Mouse (Mus musculus): ENCODE results near the gene Marveld3.
A peak's percentile ranks its signal among the peaks of the same experiment; 100 is the strongest.

The Marveld3 gene

DNA sequence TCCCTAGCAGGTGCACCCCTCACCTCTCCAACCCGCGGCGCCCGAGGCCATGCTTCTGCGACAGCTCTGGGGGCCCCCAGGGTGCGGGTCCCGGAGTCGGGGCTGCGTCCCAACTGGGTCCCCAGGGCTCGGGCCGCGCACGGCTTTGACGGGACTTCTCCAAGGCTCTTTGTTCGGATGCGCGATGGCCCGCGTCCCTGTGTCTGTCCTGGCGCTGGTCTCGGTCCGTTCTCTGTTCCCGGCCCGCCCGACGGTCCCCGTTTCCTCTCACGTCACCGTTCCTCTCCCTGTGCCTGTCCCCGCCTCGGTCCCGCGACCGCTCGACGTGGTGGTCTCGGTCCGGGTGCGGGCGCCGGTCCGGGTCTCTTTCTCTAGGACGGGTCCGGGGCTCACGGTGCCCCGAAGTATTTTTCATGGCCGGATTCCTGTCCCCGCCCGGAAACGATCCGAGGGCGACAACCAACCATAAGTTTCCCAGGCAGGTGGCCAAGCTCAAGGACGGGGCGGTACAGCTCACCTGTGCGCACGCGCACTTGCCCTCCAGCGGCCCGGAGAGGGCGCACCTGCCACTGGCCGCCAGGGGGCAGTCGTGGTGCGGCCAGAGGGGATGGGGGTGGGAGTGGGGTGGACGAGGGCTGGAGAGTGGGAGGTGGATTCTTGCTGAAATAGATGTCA is at the start of gene Marveld3:
TSS of gene Marveld3 (minus strand) at position 511 of the 675 bp plus-strand sequence.
- peak; percentile 14 for DNase-seq (ENCODE audit: low spot score)

DNA sequence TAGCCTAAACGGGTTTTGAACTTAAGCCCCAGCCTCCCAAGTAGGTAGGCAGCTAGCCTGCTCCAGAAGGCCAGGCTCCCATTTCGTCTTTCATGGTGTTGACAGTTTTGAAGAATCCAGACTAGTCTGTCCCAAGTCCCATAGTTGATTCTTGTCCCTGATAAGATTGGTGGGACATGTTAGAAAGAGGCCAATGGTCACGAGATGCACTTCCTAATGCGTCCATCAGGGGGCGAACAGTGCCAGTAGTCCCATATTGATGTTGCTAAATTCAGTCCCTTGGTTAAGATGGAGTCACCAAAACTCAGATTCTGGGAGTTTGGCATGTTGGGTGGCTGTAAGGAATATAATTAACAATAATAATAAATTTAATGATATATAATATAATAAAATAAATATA is 48.9 kb upstream of the Marveld3 start:
- DNase-seq (ENCODE audit: low spot score): peak; percentile 10

DNA sequence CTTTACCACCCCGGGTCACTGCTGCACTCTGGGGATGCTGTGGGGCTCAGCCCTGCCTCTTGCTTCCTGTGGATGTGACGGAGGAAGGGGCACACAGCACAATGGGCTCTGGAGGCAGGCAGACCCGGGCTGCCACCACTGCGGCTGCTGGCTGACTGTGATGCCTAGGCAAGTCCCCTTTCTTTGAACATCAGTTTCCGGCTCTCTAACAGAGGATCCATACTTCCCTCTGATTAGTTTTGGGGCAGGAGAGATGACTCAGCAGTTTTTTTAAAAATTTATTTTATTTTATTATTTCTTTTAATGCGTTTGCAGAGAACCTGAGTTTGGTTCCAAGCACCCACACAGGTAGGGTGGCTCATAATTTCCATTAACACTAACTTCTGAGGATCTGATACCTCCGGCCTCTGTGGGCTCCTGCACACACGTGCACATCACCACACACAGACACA is 47.0 kb upstream of the Marveld3 start:
- DNase-seq (ENCODE audit: low spot score): no peak

DNA sequence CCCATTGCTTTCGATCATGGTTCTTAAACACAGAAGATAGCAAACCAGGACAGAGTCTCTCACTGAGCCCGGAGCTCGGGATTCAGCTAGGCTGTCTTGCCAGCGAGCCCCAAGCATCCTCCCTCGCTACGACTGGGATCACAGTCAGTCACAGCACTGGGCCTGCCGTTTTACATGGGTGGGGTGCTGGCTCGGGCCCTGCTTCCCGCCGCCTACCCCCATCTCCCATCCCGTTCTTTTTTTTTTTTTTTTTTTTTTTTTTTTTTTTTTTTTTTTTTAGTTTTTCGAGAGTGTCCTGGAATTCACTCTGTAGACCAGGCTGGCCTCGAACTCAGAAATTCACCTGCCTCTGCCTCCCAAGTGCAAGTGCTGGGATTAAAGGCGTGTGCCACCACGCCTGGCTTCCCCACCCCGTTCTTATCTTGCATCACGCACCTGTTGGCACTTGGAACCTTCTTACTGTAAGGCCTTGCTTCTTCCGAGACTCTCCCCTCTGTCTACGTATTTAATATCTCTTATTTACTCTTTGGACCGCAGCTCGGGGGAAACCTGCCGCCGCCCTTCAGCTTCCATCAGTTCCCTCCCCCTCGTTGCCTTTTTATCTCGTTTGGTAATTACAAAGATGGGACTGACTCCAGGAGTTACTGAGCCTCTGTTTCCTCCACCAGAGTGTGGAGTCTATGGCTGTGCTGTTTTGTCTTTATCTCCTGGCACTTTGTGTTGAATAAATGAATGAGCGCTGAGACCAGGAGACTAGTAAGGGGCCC is 46.4 kb upstream of the Marveld3 start:
- DNase-seq (ENCODE audit: low spot score): no peak

DNA sequence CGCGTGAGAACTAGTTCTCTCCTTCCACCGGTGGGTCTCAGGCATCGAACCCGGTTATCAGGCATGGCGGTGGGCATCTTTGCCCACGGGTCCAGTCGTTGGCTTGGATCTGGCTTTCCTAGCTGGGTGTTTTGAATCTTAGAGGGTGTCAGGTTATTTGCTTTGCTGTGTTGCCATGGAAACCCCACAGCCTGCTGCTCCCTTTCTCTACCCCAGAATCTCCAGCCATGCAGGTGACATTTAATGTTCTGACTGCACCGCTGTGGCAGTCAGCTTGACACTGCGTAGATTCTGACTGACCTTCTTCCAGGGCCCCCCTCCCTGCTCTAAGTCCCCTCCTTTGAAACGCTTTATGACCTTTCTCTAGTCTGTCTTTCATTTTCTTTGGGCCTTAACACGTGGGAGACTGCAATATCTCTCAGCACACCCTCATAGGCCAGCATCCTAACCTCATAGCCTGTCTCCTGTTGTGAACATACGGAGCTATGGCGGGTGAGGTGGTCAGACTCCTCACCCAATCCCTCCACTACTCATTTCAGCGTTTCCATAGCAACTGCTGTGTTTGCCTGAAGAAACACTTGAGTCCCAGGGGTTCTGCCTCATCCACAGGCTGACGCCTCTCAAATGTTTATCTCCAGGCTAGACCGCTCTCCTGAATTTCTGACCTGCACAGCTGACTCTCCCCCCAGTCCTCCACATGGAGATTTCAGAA is 44.5 kb upstream of the Marveld3 start:
- DNase-seq (ENCODE audit: low spot score): no peak

DNA sequence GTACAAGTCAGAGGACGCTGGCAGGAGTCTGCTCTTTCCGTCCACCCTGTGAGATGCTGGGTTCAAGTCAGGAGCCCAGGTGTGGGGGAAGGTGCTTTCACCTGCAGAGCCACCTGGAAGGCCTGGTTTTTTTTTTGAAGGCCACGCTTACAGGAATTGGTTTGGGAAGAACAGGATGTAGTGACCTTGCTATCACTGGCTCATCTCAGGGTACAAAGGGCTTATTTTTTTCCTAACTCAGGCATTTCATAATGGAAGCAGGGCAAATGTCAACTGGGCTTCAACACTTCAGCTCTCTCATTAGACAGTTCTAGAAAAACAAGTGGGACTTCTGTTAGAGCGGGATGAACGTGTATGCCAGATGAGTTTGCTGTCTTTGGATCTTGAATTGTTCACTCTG is 42.3 kb upstream of the Marveld3 start:
- DNase-seq (ENCODE audit: low spot score): no peak

DNA sequence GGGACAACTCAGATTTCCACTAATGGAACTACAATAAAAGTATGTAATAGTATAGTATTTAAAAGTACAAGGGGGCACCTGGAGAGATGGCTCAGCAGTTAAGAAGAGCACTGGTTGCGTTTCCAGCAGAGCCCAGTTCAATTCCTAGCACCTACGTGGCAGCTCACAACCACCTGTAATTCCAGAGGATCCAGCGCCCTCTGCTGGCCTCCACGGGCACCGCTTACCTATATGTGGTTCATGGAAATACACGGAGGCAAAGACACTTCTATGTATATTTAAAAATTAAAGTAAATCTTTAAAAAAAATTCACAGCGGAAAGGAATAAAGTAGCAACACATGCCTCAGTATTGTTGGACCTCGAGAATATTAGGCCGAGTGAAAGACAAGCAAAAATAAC is 41.0 kb upstream of the Marveld3 start:
- DNase-seq (ENCODE audit: low spot score): peak; percentile 6

DNA sequence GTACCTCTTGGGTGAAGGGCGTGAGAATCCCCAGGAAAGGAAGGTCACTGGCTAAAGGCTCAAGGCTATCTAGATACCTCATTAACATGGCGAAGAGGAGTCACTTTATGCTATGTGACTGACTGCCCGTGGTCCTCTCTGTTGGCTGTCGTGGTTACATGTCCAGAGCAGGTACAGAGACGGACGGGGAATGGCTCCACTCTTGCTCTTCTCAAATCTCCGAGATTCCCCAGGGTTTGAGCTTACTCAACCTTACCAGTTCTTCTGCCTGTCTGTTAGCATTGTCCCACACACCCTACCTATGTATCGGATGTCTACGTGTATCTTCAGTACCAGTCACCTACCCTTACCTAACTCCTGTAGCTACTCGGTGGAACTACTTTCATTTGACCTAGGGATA is 38.0 kb upstream of the Marveld3 start:
- DNase-seq (ENCODE audit: low spot score): no peak

DNA sequence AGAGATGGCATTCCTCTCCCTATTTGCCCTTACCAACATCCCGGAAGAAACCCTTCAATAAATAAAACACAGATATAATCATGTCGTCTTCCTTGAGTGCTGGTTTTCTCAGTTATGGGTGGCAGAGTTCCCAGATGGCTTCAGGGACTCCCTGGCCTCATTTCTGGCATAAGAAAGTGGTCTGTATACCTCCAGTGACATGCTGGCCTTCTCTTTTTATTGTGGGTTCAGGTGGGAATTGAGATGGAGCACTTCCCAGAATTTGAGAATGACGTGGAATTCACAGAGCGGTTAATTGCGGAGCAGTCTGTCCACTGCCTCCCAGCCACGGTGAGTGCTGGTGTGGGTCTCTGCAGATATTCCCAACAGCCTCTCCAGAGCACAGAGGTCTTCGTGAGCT is 36.1 kb upstream of the Marveld3 start:
- no peak for DNase-seq (ENCODE audit: low spot score)

DNA sequence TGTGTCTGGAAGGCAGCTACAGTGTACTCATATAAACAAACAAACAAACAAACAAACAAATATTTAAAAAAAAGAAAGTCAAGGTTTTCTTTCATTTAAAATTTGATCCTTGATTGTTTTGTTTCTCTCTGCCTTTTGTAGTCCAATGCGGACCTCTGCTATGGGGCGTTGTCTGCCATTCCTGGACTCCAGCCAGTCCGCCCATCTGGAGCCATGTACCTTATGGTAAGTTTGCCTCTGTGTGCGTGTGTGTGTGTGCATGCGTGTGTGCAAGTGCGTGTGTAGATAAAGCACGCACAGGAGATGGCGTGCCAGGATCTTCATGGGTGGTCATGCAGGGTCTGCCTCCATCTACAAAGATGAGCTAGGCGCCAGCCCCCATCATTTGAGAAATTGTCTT is 35.4 kb upstream of the Marveld3 start:
- no peak for DNase-seq (ENCODE audit: low spot score)

DNA sequence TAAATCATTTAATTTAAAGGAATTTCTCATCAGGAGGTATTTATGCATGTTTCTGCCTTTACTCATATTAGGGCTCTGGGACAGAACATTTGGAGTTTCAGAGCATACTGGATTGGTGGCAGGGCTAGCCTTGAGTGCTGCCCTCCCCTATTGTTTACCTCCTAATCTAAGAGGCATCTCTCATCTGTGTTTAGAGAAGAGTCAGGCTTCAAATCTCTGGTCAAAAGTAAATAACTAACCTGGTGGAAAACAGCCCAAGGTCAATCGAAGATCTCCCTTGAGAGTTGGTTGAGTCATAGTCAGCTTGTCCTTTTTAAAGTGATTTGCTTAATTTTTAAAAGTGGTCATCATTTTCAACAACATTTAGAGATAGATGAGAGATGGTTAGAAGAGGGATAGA is 30.9 kb upstream of the Marveld3 start:
- DNase-seq (ENCODE audit: low spot score): no peak

DNA sequence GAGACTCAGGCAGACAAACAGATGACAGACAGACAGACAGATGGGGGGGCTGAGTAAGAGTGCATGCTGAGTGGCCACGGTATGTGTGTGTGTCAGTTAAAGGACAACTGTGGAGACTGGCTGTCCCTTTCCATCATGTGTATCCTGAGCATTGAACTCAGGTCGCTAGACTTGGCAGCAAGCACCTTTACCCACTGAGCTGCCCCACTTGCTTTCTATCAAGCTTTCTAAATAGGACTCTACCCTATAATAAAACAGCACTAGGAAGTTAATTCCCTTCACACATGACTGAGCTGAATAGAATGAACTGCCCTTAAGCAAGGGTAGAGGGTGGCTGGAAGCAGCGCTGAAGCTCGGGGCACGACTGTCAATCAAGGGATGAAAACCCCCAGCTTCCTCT is 30.2 kb upstream of the Marveld3 start:
- DNase-seq (ENCODE audit: low spot score): no peak

DNA sequence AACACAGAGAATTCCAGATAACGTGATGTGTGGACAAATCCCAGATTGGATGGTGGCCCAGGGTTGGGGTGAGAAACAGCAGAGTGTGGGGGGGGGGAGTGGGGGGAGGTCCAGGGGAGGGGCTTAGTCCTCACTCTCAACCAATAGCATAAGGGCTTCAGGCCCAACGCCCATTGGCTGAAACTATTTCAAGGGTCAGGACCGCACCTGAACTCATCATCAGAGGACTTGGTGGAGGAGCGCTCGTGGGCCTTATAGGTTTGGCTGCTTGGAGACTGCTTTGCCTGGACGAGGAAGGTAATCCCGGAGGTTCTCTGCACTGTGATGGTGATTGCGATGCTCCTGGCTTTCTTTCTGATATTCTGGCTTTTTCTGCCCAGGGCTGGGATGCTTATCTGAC is 28.2 kb upstream of the Marveld3 start, which contains the start of gene Tat:
TSS of gene Tat (plus strand) at position 214 of the 400 bp plus-strand sequence.
- no peak for DNase-seq (ENCODE audit: low spot score)

DNA sequence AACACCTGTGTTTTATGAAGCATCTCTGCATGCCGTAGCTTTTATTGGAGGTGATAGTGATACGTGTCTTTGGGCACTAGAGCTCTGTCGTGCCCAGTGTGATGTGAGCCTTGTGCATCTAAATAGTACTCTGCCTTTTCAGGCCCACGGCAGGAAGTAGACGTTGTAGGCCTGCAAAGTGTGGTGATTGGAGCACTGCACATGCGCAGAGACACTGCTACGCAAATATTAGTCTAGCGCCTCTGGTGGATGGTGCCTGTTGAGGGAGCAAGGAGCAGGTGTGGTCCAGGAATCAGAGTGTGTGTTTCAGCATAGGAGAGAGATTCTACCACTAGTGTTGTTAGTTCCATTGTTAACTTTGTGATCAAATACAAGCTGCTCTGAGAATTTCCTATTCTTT is 27.1 kb upstream of the Marveld3 start:
- no peak for DNase-seq (ENCODE audit: low spot score)

DNA sequence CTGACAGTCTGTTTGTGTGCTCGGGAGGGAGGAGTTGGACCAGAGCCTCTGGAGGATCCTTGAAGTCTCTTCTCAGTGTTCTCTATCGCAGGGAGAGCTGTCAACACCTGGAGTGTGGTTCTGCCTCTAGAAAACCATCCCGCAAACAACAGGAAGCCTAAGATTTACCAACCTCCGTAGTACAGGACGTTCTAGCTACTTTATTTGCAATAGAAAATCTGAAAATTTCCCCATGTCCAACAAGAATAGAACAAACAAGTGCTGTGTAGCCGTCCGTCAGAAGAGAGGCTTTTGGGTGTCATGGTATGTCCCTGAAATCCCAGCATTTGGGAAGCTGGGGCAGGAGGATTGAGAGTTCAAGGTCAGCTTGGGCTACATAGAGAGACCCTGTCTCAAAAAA is 25.8 kb upstream of the Marveld3 start:
- no peak for DNase-seq (ENCODE audit: low spot score)

DNA sequence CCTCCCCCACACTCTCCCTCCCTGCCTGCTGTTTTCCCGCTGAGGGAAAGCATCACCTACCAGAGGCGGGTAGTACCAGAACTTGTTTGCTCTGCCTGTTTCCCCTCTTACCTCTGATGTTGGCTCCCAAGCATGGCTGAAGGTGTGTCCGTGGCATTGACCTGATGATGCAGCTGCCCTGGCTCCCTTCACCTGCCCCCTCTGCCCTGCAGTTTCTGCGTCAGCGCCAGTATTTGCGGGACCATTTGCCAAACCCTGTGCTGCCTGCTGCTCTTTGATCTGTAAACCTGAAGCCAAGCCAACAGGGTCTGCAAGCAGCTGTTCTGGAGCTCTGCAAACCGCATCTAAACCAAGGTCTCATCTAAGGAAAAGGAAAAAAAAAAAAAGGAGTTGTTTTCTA is 24.4 kb upstream of the Marveld3 start:
- DNase-seq (ENCODE audit: low spot score): no peak

DNA sequence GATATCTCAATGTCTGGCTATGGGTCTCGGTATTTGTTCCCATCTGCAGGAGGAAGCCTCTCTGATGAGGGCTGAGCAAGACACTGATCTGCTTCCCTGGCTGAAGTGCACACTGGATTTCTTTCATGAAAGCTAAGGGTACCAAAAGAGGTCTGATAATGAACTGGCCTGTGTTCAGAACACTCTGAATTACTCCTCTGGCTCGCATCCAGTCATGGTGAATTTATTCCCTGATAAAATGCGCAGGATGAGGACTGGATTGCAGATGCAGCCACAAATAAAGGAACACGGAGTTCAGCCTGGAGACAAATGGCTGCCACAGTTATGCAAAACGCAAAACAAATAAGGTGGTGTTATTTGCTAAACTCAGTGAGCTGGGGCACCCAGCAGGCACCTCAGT is 21.9 kb upstream of the Marveld3 start:
- no peak for DNase-seq (ENCODE audit: low spot score)

DNA sequence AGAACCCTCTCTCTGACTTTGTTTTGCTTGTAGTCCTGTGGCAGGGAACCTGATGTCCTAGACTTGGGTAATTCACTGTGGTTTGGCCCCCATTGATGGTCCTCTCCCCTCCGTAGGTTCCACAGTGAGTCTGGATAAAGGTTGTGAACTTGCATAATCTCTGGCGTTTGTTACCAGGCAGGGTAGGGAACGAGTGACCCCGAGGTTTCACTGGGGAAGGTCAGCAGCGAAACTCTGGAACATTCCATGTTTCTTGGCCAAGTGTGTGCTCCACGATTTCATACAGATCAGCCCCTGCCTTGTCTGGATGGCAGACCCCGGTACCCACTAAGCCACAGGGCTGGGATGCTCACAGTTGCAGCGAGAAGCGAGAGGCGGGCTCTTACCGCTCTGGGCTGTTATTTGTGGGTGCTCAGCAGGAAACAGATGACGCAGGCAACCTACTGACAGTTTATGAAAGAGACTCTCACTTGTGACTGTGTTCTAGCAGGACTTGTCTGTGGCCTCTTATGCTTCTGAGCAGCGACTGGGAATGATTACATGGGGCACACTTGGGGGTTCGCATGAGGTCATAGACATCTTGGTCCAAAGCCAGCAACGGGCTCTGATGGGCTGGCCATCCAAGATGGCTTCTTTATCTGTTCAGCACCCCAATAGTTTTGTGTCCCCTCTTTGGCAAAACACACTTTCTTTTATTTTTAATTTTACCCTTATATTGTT is 20.5 kb upstream of the Marveld3 start:
- DNase-seq (ENCODE audit: low spot score): no peak

DNA sequence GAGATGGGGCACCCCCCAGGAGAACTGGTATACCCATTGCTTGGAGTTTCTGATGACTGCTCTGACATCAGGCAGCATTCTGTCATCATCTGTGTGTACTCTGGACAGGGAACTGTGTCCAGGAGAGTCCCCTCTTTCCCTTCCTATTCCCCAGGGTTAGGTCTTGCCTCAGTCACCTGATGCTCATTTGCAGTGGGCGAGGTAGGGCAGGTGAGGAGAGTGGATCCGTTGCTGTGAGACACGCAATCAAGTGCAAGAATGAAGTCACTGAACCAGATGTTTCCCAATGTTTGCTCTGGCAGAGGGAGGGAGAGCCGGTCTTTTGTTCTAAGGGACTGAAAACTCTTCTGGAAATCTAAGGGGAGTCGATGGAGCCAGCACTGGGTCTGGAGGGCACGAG is 17.3 kb upstream of the Marveld3 start:
- DNase-seq (ENCODE audit: low spot score): no peak

DNA sequence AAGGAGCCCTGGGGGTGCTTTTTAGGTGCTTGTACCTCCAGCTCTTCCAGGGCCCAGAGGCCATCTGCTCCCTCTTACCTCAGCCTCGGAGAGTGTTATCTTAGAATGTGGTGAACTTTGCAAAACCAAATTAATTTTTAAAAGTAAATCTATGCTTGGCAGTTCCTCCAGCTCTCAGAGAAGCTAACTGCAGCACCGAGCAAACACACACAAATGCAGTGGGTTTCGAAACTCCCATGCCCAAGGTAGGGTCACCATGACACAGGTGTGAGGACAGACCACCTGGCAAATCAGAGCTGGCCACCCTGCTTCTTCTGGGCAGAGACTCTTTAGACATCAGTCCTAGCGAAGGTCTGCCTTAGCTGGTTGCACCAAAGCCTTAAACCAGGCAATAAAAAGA is 10.9 kb upstream of the Marveld3 start:
- no peak for DNase-seq (ENCODE audit: low spot score)

DNA sequence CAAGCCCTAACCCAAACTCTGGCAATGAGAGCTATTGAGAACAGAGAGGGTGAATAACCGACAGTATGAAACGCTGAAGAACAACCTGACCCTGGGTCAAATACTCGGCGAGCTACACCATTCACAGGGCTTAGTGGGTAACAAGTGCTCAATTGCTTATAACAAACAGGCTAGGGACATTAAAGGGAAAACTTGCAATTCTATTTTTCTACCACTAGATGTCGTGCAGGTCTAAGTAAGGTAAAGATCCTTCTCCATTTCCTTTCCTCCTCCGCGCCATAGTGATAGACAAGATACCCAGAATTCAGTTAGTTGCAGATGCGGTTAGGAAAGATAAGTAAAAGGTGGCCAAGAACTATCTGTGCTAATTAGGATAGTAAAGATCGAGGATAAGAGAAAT is 8.3 kb upstream of the Marveld3 start:
- DNase-seq (ENCODE audit: low spot score): no peak

DNA sequence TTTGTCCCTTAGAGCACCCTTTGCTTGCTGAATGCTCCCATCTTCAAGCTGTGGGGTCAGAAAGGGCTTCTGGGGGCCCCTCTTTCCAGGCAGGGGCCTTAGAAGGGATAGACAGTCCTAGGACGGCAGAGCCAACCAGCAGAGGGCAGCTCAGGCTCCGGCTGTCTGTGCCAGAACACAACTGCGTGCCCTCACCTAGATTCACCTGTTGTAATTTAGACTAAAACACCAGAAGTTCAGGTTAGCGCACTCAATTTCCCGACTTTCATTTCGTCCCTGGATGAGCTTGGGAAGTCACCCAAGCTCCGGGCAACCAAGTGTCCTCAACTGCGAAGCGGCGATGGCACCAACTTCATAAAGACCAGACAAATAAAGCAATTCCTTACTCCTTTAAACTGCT is 6.8 kb upstream of the Marveld3 start:
- no peak for DNase-seq (ENCODE audit: low spot score)

All from spleen, adult 12 weeks (tissue).